Mouse (Mus musculus) bone marrow macrophage, adult 2 months (primary cell): Measurements from ENCODE around the gene Psg18.
"Not testable (repeated sequence)": the region's sequence is repeated elsewhere in the genome, so short reads cannot be mapped to it uniquely, and the experiment has no call there.

Experiments used
- CTCF ChIP-seq: IDR thresholded peaks from 2 replicates; pipeline ENCODE4 v1.5.1; 2012; ENCODE audit warnings: low read depth, mild to moderate bottlenecking, low read length, moderate library complexity
- POLR2A ChIP-seq: IDR thresholded peaks from 2 replicates; pipeline ENCODE4 v1.6.1; 2012; ENCODE audit warnings: mild to moderate bottlenecking, low read depth, low read length, borderline replicate concordance

GRCm38 (mm10) chr7:18354909-18355308, at the start of gene Psg18:
- not testable (repeated sequence) for TF ChIP-seq CTCF, POLR2A
